Mouse (Mus musculus) forebrain, embryonic 16.5 days (tissue): ENCODE measurements around the gene Ptov1. TPM values are rescaled to one million over a fixed set of nuclear protein-coding genes. Genes with fewer than 3 reads are reported as not detected.

Experiments
- ATAC-seq: fragments of 200-750 bp; cut with Nextera tagmentation; 2 replicates; pipeline ENCODE4 v1.8.0; 2017; ENCODE audit warnings: mild to moderate bottlenecking, moderate library complexity
- H3K27ac ChIP-seq: fragments of 300-500 bp; sonication (generic); 2 replicates; pipeline ENCODE4 v1.5.1; 2014; ENCODE audit warnings: low read length, control low read depth
- H3K27me3 ChIP-seq: fragments of 300-500 bp; sonication (generic); replicated peaks from 2 replicates; pipeline ENCODE4 v1.6.1; 2014; ENCODE audit warnings: low read length; ENCODE audit not compliant: control insufficient read depth, insufficient read depth
- H3K36me3 ChIP-seq: fragments of 300-500 bp; sonication (generic); 2 replicates; pipeline ENCODE4 v1.6.1; 2014; ENCODE audit not compliant: control insufficient read depth, insufficient read depth
- H3K4me1 ChIP-seq: fragments of 300-500 bp; sonication (generic); replicated peaks from 2 replicates; pipeline ENCODE4 v1.6.1; 2014; ENCODE audit warnings: low read length; ENCODE audit not compliant: control insufficient read depth, insufficient read depth
- H3K4me2 ChIP-seq: fragments of 300-500 bp; sonication (generic); 2 replicates; pipeline ENCODE4 v1.6.1; 2014; ENCODE audit warnings: mild to moderate bottlenecking, low read length, control low read depth
- H3K4me3 ChIP-seq: fragments of 300-500 bp; sonication (generic); replicated peaks from 2 replicates; pipeline ENCODE4 v1.5.1; 2014; ENCODE audit warnings: mild to moderate bottlenecking, low read length, control low read depth
- H3K9ac ChIP-seq: fragments of 300-500 bp; sonication (generic); replicated peaks from 2 replicates; pipeline ENCODE4 v1.6.1; 2014; ENCODE audit warnings: low read depth, low read length, control low read depth
- H3K9me3 ChIP-seq: fragments of 300-500 bp; sonication (generic); 2 replicates; pipeline ENCODE4 v1.6.1; 2016; ENCODE audit warnings: low read length; ENCODE audit not compliant: control insufficient read depth
- WGBS: fragments of 180-500 bp; shearing (Covaris S2); extraction: QIAGEN DNeasy Blood & Tissue Kit; methylation state at CpG from one replicate; pipeline ENCODE4 v1.1.7; 2014; 5-methylcytosine and 5-hydroxymethylcytosine counted together
- polyA plus RNA-seq: library from polyadenylated mRNA; unstranded; fragments of >200 nt; fragmentation: Nextera tagmentation; extraction: Ambion mirVana; gene quantifications from 2 replicates; pipeline ENCODE4 v1.2.1, GENCODE M21; 2015

Gene Ptov1
- 551 and 582 TPM in 2 replicates for polyA plus RNA-seq

GRCm38 (mm10) chr7:44869697-44870528 is at the start of gene Ptov1:
TSS of gene Ptov1 (minus strand) at chr7:44869788.
- H3K27me3 ChIP-seq, result no peaks in the 10 kb centered on the region
- H3K9ac ChIP-seq, result peak within 1 kb of the TSS; percentile 99
- H3K9me3 ChIP-seq, result no peaks in the 10 kb centered on the region
- peaks cover 40% of the 10 kb centered on the region for H3K4me1 ChIP-seq
- H3K4me3 ChIP-seq, result peak within 1 kb of the TSS; percentile 91
- peak within 1 kb of the TSS; percentile 95 for H3K4me2 ChIP-seq
- peaks cover 6% of the 10 kb centered on the region; the same call in 1 of the 2 replicates for H3K36me3 ChIP-seq
- ATAC-seq, result peak; percentile 95
- WGBS, result 8% methylated on average over 28 of the region's 29 CpGs
- H3K27ac ChIP-seq, result peak within 1 kb of the TSS; percentile 100

DNA sequence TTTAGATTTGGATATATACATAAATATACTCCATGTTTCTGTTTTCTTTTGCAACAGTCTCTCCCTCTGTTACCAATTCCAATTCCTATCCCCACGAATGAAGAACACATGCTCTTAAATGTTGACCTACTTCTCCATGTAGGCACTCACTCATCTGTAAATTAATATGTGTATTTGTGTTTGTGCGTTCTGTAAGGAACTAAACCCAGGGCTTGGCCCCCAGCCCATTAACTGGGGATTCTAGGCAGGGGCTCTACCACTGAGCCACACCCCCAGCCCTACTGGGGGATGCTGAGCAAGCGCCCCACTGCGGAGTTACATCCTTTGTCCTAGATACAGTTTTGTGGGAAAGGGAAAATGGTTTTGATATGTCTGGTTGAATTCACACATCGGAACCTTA is 49.5 kb upstream of the Ptov1 start:
- ATAC-seq, result no peak
- Histone ChIP-seq H3K9ac (no peak overlapping the region), H3K4me2 (no peak overlapping the region), H3K27ac (no peak overlapping the region), H3K4me3 (no peak overlapping the region), H3K27me3 (no peaks in the 10 kb centered on the region), H3K36me3 (peaks cover 9% of the 10 kb centered on the region), H3K9me3 (no peaks in the 10 kb centered on the region), H3K4me1 (no peaks in the 10 kb centered on the region)
- WGBS, result 66% methylated on average over 5 of the region's 5 CpGs

DNA sequence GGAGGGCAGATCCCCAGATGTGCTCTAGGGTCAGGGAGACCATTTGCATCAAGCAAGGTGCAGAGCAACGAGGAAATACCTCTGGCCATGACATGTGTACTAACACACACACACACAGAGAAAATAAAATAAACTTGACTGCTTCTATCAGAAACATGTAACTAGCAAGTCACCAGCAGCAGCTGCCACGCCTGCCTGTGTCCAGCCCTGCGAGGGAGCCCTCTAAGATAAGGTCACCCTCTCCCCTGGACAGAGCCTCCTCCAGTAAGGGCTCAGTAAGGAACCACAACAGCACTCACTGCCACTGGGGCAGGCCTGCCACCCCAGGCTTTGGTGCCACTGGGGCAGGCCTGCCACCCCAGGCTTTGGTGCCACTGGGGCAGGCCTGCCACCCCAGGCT is 48.6 kb upstream of the Ptov1 start:
- Histone ChIP-seq H3K36me3 (peaks cover 6% of the 10 kb centered on the region; the same call in 1 of the 2 replicates), H3K4me1 (no peaks in the 10 kb centered on the region), H3K4me3 (no peak overlapping the region), H3K9me3 (no peaks in the 10 kb centered on the region), H3K4me2 (no peak overlapping the region), H3K27ac (no peak overlapping the region), H3K27me3 (no peaks in the 10 kb centered on the region), H3K9ac (no peak overlapping the region)
- WGBS, result 82% methylated on average over 3 of the region's 3 CpGs
- no peak for ATAC-seq

- H3K4me2 ChIP-seq, result no peak overlapping the region
- no peak overlapping the region for H3K9ac ChIP-seq
- H3K4me1 ChIP-seq, result no peaks in the 10 kb centered on the region
- H3K36me3 ChIP-seq, result peaks cover 10% of the 10 kb centered on the region
- H3K27ac ChIP-seq, result no peak overlapping the region
- H3K9me3 ChIP-seq, result no peaks in the 10 kb centered on the region
- no peaks in the 10 kb centered on the region for H3K27me3 ChIP-seq
- no peak overlapping the region for H3K4me3 ChIP-seq
- WGBS, result 95% methylated on average over 4 of the region's 4 CpGs
- ATAC-seq, result no peak
Measured at GRCm38 (mm10) chr7:44916881-44917280, 47.3 kb upstream of the Ptov1 start.

DNA sequence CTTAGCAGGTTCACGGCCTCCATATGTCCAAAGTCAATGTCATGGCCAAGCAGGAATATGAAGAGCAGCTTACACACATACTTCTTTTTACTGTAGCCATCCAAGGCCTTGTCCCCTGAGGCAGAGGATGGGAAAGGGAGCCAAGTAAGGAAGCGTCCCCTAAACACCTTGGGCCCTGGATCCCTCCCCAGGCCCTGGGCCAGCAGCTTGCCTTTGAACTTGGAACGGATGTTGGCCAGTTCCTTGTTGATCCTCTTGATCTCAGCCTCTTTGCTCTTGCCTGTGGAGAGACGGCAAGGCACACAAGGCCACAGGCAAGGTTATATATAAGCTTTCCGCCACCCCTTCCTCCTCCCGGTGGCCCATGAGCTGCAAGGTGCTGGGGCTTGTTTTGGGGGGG is 46.6 kb upstream of the Ptov1 start:
- H3K27me3 ChIP-seq, result no peaks in the 10 kb centered on the region
- no peak overlapping the region for H3K27ac ChIP-seq
- WGBS, result 85% methylated on average over 6 of the region's 6 CpGs
- H3K9me3 ChIP-seq, result no peaks in the 10 kb centered on the region
- peaks cover 10% of the 10 kb centered on the region for H3K36me3 ChIP-seq
- no peak overlapping the region for H3K4me2 ChIP-seq
- no peak overlapping the region for H3K9ac ChIP-seq
- ATAC-seq, result no peak
- H3K4me3 ChIP-seq, result no peak overlapping the region
- H3K4me1 ChIP-seq, result no peaks in the 10 kb centered on the region

DNA sequence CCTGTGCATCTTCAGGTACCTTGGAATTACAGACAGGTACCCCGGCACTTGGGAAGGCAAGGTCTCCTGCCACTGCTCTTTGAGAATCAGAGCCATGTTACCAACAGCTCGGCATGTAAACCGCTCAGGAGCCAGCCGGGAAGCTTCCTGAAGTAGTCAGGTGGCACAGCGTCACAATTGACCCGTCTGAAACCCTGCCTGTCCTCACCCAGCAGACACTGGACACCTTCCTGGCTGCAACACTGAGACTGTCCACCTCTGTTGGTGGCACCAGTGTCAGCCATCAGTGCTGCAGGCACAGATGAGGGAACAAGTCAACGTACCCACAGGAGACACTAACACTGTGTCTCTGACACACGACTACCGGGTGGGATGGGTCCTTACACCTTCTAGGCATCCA is 45.7 kb upstream of the Ptov1 start:
- WGBS, result 94% methylated on average over 9 of the region's 9 CpGs
- Histone ChIP-seq H3K9ac (no peak overlapping the region), H3K4me1 (no peaks in the 10 kb centered on the region), H3K36me3 (peaks cover 10% of the 10 kb centered on the region), H3K4me2 (no peak overlapping the region), H3K4me3 (no peak overlapping the region), H3K9me3 (no peaks in the 10 kb centered on the region), H3K27ac (no peak overlapping the region), H3K27me3 (no peaks in the 10 kb centered on the region)
- no peak for ATAC-seq

- H3K4me1 ChIP-seq, result no peaks in the 10 kb centered on the region
- no peak overlapping the region for H3K4me3 ChIP-seq
- ATAC-seq, result no peak
- H3K9me3 ChIP-seq, result no peaks in the 10 kb centered on the region
- WGBS, result 54% methylated on average over 2 of the region's 2 CpGs
- no peak overlapping the region for H3K27ac ChIP-seq
- H3K4me2 ChIP-seq, result no peak overlapping the region
- H3K27me3 ChIP-seq, result no peaks in the 10 kb centered on the region
- peaks cover 12% of the 10 kb centered on the region for H3K36me3 ChIP-seq
- H3K9ac ChIP-seq, result no peak overlapping the region
Measured at GRCm38 (mm10) chr7:44914396-44914795, 44.8 kb upstream of the Ptov1 start.

GRCm38 (mm10) chr7:44908706-44909476 is 39.3 kb upstream of the Ptov1 start:
- Histone ChIP-seq H3K27me3 (no peaks in the 10 kb centered on the region), H3K4me3 (no peak overlapping the region), H3K4me1 (no peaks in the 10 kb centered on the region), H3K36me3 (peaks cover 39% of the 10 kb centered on the region), H3K9me3 (no peaks in the 10 kb centered on the region), H3K4me2 (no peak overlapping the region), H3K9ac (no peak overlapping the region), H3K27ac (no peak overlapping the region)
- 92% methylated on average over 15 of the region's 15 CpGs for WGBS
- no peak for ATAC-seq

- Histone ChIP-seq H3K4me1 (peaks cover 7% of the 10 kb centered on the region), H3K9ac (no peak overlapping the region), H3K9me3 (no peaks in the 10 kb centered on the region), H3K36me3 (peaks cover 37% of the 10 kb centered on the region), H3K4me3 (no peak overlapping the region), H3K27me3 (no peaks in the 10 kb centered on the region), H3K27ac (no peak overlapping the region), H3K4me2 (no peak overlapping the region)
- no peak for ATAC-seq
- 92% methylated on average over 20 of the region's 20 CpGs for WGBS
Measured at GRCm38 (mm10) chr7:44905430-44905829, 35.8 kb upstream of the Ptov1 start.
